Mouse (Mus musculus) layer of hippocampus, adult 18-20 months (tissue): ENCODE data around the gene Krtdap. TPM values are rescaled to one million over a fixed set of nuclear protein-coding genes. Genes with fewer than 3 reads are reported as not detected.

Source experiments
- DNase-seq, 2 experiments: peaks; one replicate each; pipeline ENCODE4 v3.0.0; 2022; ENCODE audit warnings: low spot score in 2 of 2
- total RNA-seq, 2 experiments: library from RNA; stranded (reverse); gene quantifications; 2 replicates each; pipeline ENCODE4 v1.2.3; 2021

Gene Krtdap
- total RNA-seq, 2 experiments from 2014 or later = not detected

GRCm38 (mm10) chr7:30837277-30837676, 49.6 kb downstream of the Krtdap start:
- no peak for DNase-seq

- no peak for DNase-seq
These were observed 52.6 kb downstream of the Krtdap start for GRCm38 (mm10) chr7:30840306-30840705.

Other genes starting within 250 kb of the Krtdap start
- 1 to 10 TPM; 2.6 to 2.9 TPM for gene Hspb6, start 235.7 kb upstream of the Krtdap start, total RNA-seq
- 1 to 10 TPM; 4.4 to 5.2 TPM for gene Proser3, start 235.6 kb upstream of the Krtdap start, total RNA-seq
- gene Lin37, start 228.1 kb upstream of the Krtdap start, total RNA-seq = 10 to 100 TPM; 40.8 to 43.2 TPM
- 10 to 100 TPM; 74.6 to 75.2 TPM for gene U2af1l4, start 224.6 kb upstream of the Krtdap start, total RNA-seq
- gene Gm49396, start 224.6 kb upstream of the Krtdap start, total RNA-seq = 1 to 10 TPM; 9.1 to 9.2 TPM
- 10 to 100 TPM; 89.3 to 91.7 TPM for gene Psenen, start 224.3 kb upstream of the Krtdap start, total RNA-seq
- gene Igflr1, start 222.5 kb upstream of the Krtdap start, total RNA-seq = 1 to 10 TPM; 4.9 to 6.4 TPM
- gene Kmt2b, start 199.2 kb upstream of the Krtdap start, total RNA-seq = 10 to 100 TPM; 45.3 to 47.8 TPM
- not detected for gene Zbtb32, start 189.0 kb upstream of the Krtdap start, total RNA-seq
- under 1 TPM; 0.38 to 0.45 TPM for gene Upk1a, start 175.0 kb upstream of the Krtdap start, total RNA-seq
- 100 to 1,000 TPM; 599 to 606 TPM for gene Cox6b1, start 161.7 kb upstream of the Krtdap start, total RNA-seq
- not detected for gene Etv2, start 152.0 kb upstream of the Krtdap start, total RNA-seq
- 10 to 100 TPM; 79.0 to 82.6 TPM for gene Rbm42, start 137.6 kb upstream of the Krtdap start, total RNA-seq
- 1 to 10 TPM; 4.6 to 5.4 TPM for gene Haus5, start 122.9 kb upstream of the Krtdap start, total RNA-seq
- not detected for gene Pmis2, start 116.3 kb upstream of the Krtdap start, total RNA-seq
- not detected for gene 2200002J24Rik, start 89.0 kb upstream of the Krtdap start, total RNA-seq
- under 1 TPM; 0.22 to 0.36 TPM for gene Atp4a, start 75.7 kb upstream of the Krtdap start, total RNA-seq
- gene Tmem147, start 58.4 kb upstream of the Krtdap start, total RNA-seq = 100 to 1,000 TPM; 109 TPM
- gene Gapdhs, start 44.2 kb upstream of the Krtdap start, total RNA-seq = not detected
- gene Sbsn, start 36.4 kb upstream of the Krtdap start, total RNA-seq = 10 to 100 TPM in 1 of 2 experiments, 1 to 10 TPM in 1; 6.9 to 10.1 TPM
- 1 to 10 TPM; 1.1 to 1.8 TPM for gene Dmkn, start 24.1 kb upstream of the Krtdap start, total RNA-seq
- not detected for gene Ffar2, start 35.9 kb downstream of the Krtdap start, total RNA-seq
- not detected for gene Ffar3, start 68.3 kb downstream of the Krtdap start, total RNA-seq
- not detected for gene Ffar1, start 73.7 kb downstream of the Krtdap start, total RNA-seq
- gene Cd22, start 92.4 kb downstream of the Krtdap start, total RNA-seq = not detected
- gene Mag, start 127.0 kb downstream of the Krtdap start, total RNA-seq = 100 to 1,000 TPM; 155 to 176 TPM
- not detected for gene Hamp2, start 136.8 kb downstream of the Krtdap start, total RNA-seq
- not detected for gene Hamp, start 156.1 kb downstream of the Krtdap start, total RNA-seq
- 100 to 1,000 TPM; 134 to 139 TPM for gene Usf2, start 168.9 kb downstream of the Krtdap start, total RNA-seq
- gene Lsr, start 185.6 kb downstream of the Krtdap start, total RNA-seq = 1 to 10 TPM; 6.6 to 7.6 TPM
- under 1 TPM in 1 of 2 experiments, not detected in 1; 0.18 TPM for gene Fam187b, start 185.9 kb downstream of the Krtdap start, total RNA-seq